Mouse (Mus musculus): ENCODE data around the gene Rin3.

GRCm38 (mm10) chr12:102324886-102325220 is 42.0 kb downstream of the Rin3 start:
- TF ChIP-seq EP300 (optimal IDR thresholded peaks at IDR 0.05) (no peak), CTCF (IDR thresholded peaks at IDR 0.05; ENCODE audit: low read depth) (no peak)
